Mouse (Mus musculus) common myeloid progenitor, adult 5-6 weeks (primary cell): ENCODE measurements around the gene Smim13. TPM values are rescaled to one million over a fixed set of nuclear protein-coding genes. Genes with fewer than 3 reads are reported as not detected.

Experiments used
- ATAC-seq: replicated peaks from 2 replicates; pipeline ENCODE4 v1.8.0; 2016; ENCODE audit warnings: low read depth, mild to moderate bottlenecking, moderate TSS enrichment, inconsistent platforms; ENCODE audit not compliant: poor library complexity, severe bottlenecking
- total RNA-seq: library from RNA; stranded (forward); fragments of 200-1000, 187-1606 nt; gene quantifications from 2 replicates; pipeline ENCODE4 v1.2.3, GENCODE M21; 2017

Gene Smim13
- total RNA-seq, 1 experiment from 2014 or later, result 20.8 TPM

- no peak for ATAC-seq
These were observed 31.1 kb downstream of the Smim13 start for GRCm38 (mm10) chr13:41280696-41281095.

- peak; percentile 76; the same call in 1 of the 2 replicates for ATAC-seq
These were observed 33.6 kb downstream of the Smim13 start for GRCm38 (mm10) chr13:41283256-41283655.

- ATAC-seq, result no peak
These were observed 35.8 kb downstream of the Smim13 start for GRCm38 (mm10) chr13:41285448-41285847.

- ATAC-seq, result no peak
These were observed 36.6 kb downstream of the Smim13 start for GRCm38 (mm10) chr13:41286285-41286684.

GRCm38 (mm10) chr13:41291466-41291974 lies 41.9 kb downstream of the Smim13 start:
- ATAC-seq, result no peak

- no peak for ATAC-seq
These were observed 44.0 kb downstream of the Smim13 start for GRCm38 (mm10) chr13:41293595-41293994.

GRCm38 (mm10) chr13:41295886-41296285 lies 46.2 kb downstream of the Smim13 start:
- ATAC-seq, result no peak

GRCm38 (mm10) chr13:41296396-41296795 lies 46.8 kb downstream of the Smim13 start:
- ATAC-seq, result no peak

GRCm38 (mm10) chr13:41298533-41298932 lies 48.9 kb downstream of the Smim13 start:
- no peak for ATAC-seq

- no peak for ATAC-seq
These were observed 49.4 kb downstream of the Smim13 start for GRCm38 (mm10) chr13:41298996-41299395.

- ATAC-seq, result no peak
These were observed 50.4 kb downstream of the Smim13 start for GRCm38 (mm10) chr13:41300037-41300436.

- ATAC-seq, result peak; percentile 98
These were observed 53.1 kb downstream of the Smim13 start for GRCm38 (mm10) chr13:41302716-41303115.

GRCm38 (mm10) chr13:41320749-41321148 lies 71.1 kb downstream of the Smim13 start:
- no peak for ATAC-seq

GRCm38 (mm10) chr13:41321433-41321832 lies 71.8 kb downstream of the Smim13 start:
- ATAC-seq, result no peak

GRCm38 (mm10) chr13:41324631-41325030 lies 75.0 kb downstream of the Smim13 start:
- ATAC-seq, result no peak

GRCm38 (mm10) chr13:41325346-41325745 lies 75.7 kb downstream of the Smim13 start:
- no peak for ATAC-seq

GRCm38 (mm10) chr13:41326134-41326533 lies 76.5 kb downstream of the Smim13 start:
- ATAC-seq, result no peak

Other genes starting within 250 kb of the Smim13 start
- gene Pak1ip1, start 248.8 kb upstream of the Smim13 start, total RNA-seq, result 124 and 126 TPM in 2 replicates
- gene Tmem14c, start 233.6 kb upstream of the Smim13 start, total RNA-seq, result 121 and 128 TPM in 2 replicates
- not detected in 2 replicates for gene Mak, start 170.1 kb upstream of the Smim13 start, total RNA-seq
- gene Gcm2, start 138.8 kb upstream of the Smim13 start, total RNA-seq, result not detected in 2 replicates
- not detected in 2 replicates for gene Sycp2l, start 135.5 kb upstream of the Smim13 start, total RNA-seq
- gene Elovl2, start 29.4 kb upstream of the Smim13 start, total RNA-seq, result not detected in 2 replicates
- not detected in 2 replicates for gene Gm17364, start 24.1 kb downstream of the Smim13 start, total RNA-seq
- 6.4 and 7.3 TPM in 2 replicates for gene Nedd9, start 237.5 kb downstream of the Smim13 start, total RNA-seq